ENCODE assay signal across 24 mouse cellular contexts in genomic region chr6:116353428-116353827, GRCm38 (mm10). TPM values are rescaled to one million over a fixed set of nuclear protein-coding genes. Genes with fewer than 3 reads are reported as not detected.
DNase-seq lines count a peak whose midpoint lies in the region; ATAC-seq and TF ChIP-seq lines count a peak whose summit lies in the region.
"Had no signal": no experiment of that assay in that cellular context is flagged by ENCODE, and none has a peak within 500 bp of the region (broad histone marks: within the 10 kb centered on the region; RNA-seq: fewer than 3 reads in every experiment).

No protein-coding gene starts in this region.

- H3K4me1 ChIP-seq in liver, embryonic 11.5 days (replicated peaks; ENCODE audit: control insufficient read depth, insufficient read depth, low read length): peaks cover 10% of the 10 kb centered on the region
- no peaks in the 10 kb centered on the region; the same call in 1 of the 2 replicates for H3K4me1 ChIP-seq in bone marrow, adult 2 months (ENCODE audit: control insufficient read depth, insufficient read depth, low read length)
- H3K4me1 ChIP-seq in liver, embryonic 13.5 days (replicated peaks): peaks cover 70% of the 10 kb centered on the region
- peaks cover 33% of the 10 kb centered on the region for H3K4me1 ChIP-seq in liver, embryonic 16.5 days (ENCODE audit: control insufficient read depth, low read depth, low read length)
- H3K4me1 ChIP-seq in forebrain, embryonic 10.5 days: no peaks in the 10 kb centered on the region
- peaks cover 12% of the 10 kb centered on the region for H3K4me1 ChIP-seq in cerebellum, adult 2 months (ENCODE audit: control insufficient read depth, insufficient read depth, low read length)

- H3K9me3 ChIP-seq in liver, embryonic 11.5 days (ENCODE audit: control insufficient read depth, low read length): no peaks in the 10 kb centered on the region
- H3K9me3 ChIP-seq in liver, embryonic 13.5 days (replicated peaks): no peaks in the 10 kb centered on the region
- H3K9me3 ChIP-seq in liver, embryonic 16.5 days (replicated peaks; ENCODE audit: control insufficient read depth, low read length): no peaks in the 10 kb centered on the region
- H3K9me3 ChIP-seq in forebrain, embryonic 10.5 days: no peaks in the 10 kb centered on the region
- H3K9me3 ChIP-seq: heart, embryonic 13.5 days had no signal

- H3K27ac ChIP-seq in liver, embryonic 11.5 days (ENCODE audit: low read depth, low read length): no peak overlapping the region
- H3K27ac ChIP-seq in bone marrow, adult 2 months (ENCODE audit: control insufficient read depth, insufficient read depth, low read depth, low read length, poor library complexity): no peak overlapping the region
- H3K27ac ChIP-seq in liver, embryonic 13.5 days: peak overlapping the region; percentile 74
- peak overlapping the region; percentile 61 for H3K27ac ChIP-seq in liver, embryonic 16.5 days (ENCODE audit: low read length)
- H3K27ac ChIP-seq in forebrain, embryonic 10.5 days: no peak overlapping the region
- H3K27ac ChIP-seq in cerebellum, adult 2 months (ENCODE audit: insufficient read depth, low read length): no peak overlapping the region
- H3K27ac ChIP-seq: gastrocnemius, adult 2 months; heart, embryonic 13.5 days; hindbrain, embryonic 14.5 days had no signal

- WGBS in liver, embryonic 11.5 days: 89% methylated on average over 1 of the region's 1 CpGs
- 92% methylated on average over 1 of the region's 1 CpGs for WGBS in bone marrow, adult 2 months
- WGBS in liver, embryonic 13.5 days (ENCODE audit: insufficient replicate concordance): 74% methylated on average over 1 of the region's 1 CpGs
- WGBS in liver, embryonic 16.5 days (ENCODE audit: insufficient replicate concordance): 88% methylated on average over 1 of the region's 1 CpGs
- WGBS in forebrain, embryonic 10.5 days: 91% methylated on average over 1 of the region's 1 CpGs
- 92% methylated on average over 1 of the region's 1 CpGs for WGBS in cerebellum, adult 2 months

- DNase-seq in liver, embryonic 11.5 days (ENCODE audit: low spot score): no peak
- no peak for DNase-seq in liver
- DNase-seq in liver, embryonic 13.5 days: no peak
- no peak for DNase-seq in adrenal gland, postnatal 14 days
- DNase-seq in forebrain, embryonic 10.5 days (ENCODE audit: extremely low spot score, low spot score): no peak
- DNase-seq in cerebellum, adult 2 months: no peak
- DNase-seq: adrenal gland, adult 8-10 months; adrenal gland, postnatal 36 days; cerebellum, adult 11 months; cerebellum, adult 8-10 months; cerebellum, postnatal 10 days; forebrain, postnatal 0 days; gastrocnemius, adult 2 months; gastrocnemius, postnatal 14 days; heart, adult 18-20 months; heart, postnatal 14 days; heart, postnatal 4 days had no signal

- no peaks in the 10 kb centered on the region for H3K27me3 ChIP-seq in liver, embryonic 11.5 days (replicated peaks; ENCODE audit: control insufficient read depth, insufficient read depth, low read length)
- H3K27me3 ChIP-seq in liver, embryonic 13.5 days: no peaks in the 10 kb centered on the region
- no peaks in the 10 kb centered on the region for H3K27me3 ChIP-seq in liver, embryonic 16.5 days (ENCODE audit: control insufficient read depth, insufficient read depth, low read depth, low read length)
- no peaks in the 10 kb centered on the region for H3K27me3 ChIP-seq in forebrain, embryonic 10.5 days (ENCODE audit: poor library complexity, severe bottlenecking)
- H3K27me3 ChIP-seq in cerebellum, adult 2 months (ENCODE audit: control insufficient read depth, insufficient read depth, low read length): no peaks in the 10 kb centered on the region
- H3K27me3 ChIP-seq: heart, embryonic 13.5 days had no signal

- H3K36me3 ChIP-seq in liver, embryonic 11.5 days (ENCODE audit: control insufficient read depth, insufficient read depth, low read length): no peaks in the 10 kb centered on the region; the same call in 1 of the 2 replicates
- H3K36me3 ChIP-seq in liver, embryonic 13.5 days: peaks cover 22% of the 10 kb centered on the region
- H3K36me3 ChIP-seq in liver, embryonic 16.5 days (ENCODE audit: control insufficient read depth, insufficient read depth): no peaks in the 10 kb centered on the region
- no peaks in the 10 kb centered on the region for H3K36me3 ChIP-seq in forebrain, embryonic 10.5 days (replicated peaks)
- H3K36me3 ChIP-seq: heart, embryonic 13.5 days had no signal

- H3K4me3 ChIP-seq in liver, embryonic 11.5 days (ENCODE audit: low read depth, low read length): no peak overlapping the region
- H3K4me3 ChIP-seq in bone marrow, adult 2 months (replicated peaks; ENCODE audit: control insufficient read depth, low read depth, low read length): peak overlapping the region; percentile 26
- peak overlapping the region; percentile 51 for H3K4me3 ChIP-seq in liver, embryonic 13.5 days (replicated peaks)
- H3K4me3 ChIP-seq in liver, embryonic 16.5 days (ENCODE audit: low read depth, low read length): peak overlapping the region; percentile 56
- no peak overlapping the region for H3K4me3 ChIP-seq in forebrain, embryonic 10.5 days
- H3K4me3 ChIP-seq in cerebellum, adult 2 months (replicated peaks; ENCODE audit: insufficient read depth, low read depth, low read length): no peak overlapping the region
- H3K4me3 ChIP-seq: gastrocnemius, adult 2 months; heart, embryonic 13.5 days had no signal

- TF ChIP-seq POLR2A in bone marrow, adult 2 months (IDR thresholded peaks at IDR 0.05; ENCODE audit: borderline replicate concordance, control insufficient read depth, low read depth, low read length): no peak
- no peak for TF ChIP-seq POLR2A in cerebellum, adult 2 months (IDR thresholded peaks at IDR 0.05; ENCODE audit: borderline replicate concordance, insufficient read depth, low read length)

- H3K4me2 ChIP-seq in liver, embryonic 11.5 days: peak overlapping the region; percentile 13; the same call in 1 of the 2 replicates
- peak overlapping the region; percentile 69 for H3K4me2 ChIP-seq in liver, embryonic 13.5 days
- H3K4me2 ChIP-seq in liver, embryonic 16.5 days (ENCODE audit: low read depth, low read length): peak overlapping the region; percentile 72
- H3K4me2 ChIP-seq: heart, embryonic 13.5 days; hindbrain, embryonic 14.5 days had no signal

- H3K9ac ChIP-seq in liver, embryonic 11.5 days (ENCODE audit: low read depth, low read length): no peak overlapping the region
- peak overlapping the region; percentile 68 for H3K9ac ChIP-seq in liver, embryonic 13.5 days
- peak overlapping the region; percentile 43; the same call in 1 of the 2 replicates for H3K9ac ChIP-seq in liver, embryonic 16.5 days (ENCODE audit: low read depth, low read length)
- H3K9ac ChIP-seq: forebrain, postnatal 0 days; heart, embryonic 13.5 days; hindbrain, embryonic 14.5 days had no signal

- no peak for TF ChIP-seq CTCF in bone marrow, adult 2 months (IDR thresholded peaks at IDR 0.05; ENCODE audit: control insufficient read depth, insufficient read depth, low read length)
- TF ChIP-seq CTCF in cerebellum, adult 2 months (IDR thresholded peaks at IDR 0.05; ENCODE audit: borderline replicate concordance, insufficient read depth, low read depth, low read length): no peak

- ATAC-seq in liver, embryonic 11.5 days (replicated peaks; ENCODE audit: low FRiP score): no peak
- ATAC-seq in liver, embryonic 13.5 days (ENCODE audit: low read depth): no peak
- ATAC-seq in liver, embryonic 16.5 days (ENCODE audit: low read depth): no peak
- ATAC-seq: activated CD4-positive, CD25-positive, alpha-beta regulatory T cell, adult 4 months; CD4-positive, CD25-positive, alpha-beta regulatory T cell, adult 4 months; forebrain, embryonic 14.5 days; forebrain, postnatal 0 days had no signal

RNA-seq across cellular contexts. Expression of gene March8, which starts 15.6 kb away (rescaled TPM):
- 41.3 and 43.4 TPM in 2 replicates for polyA plus RNA-seq in liver, embryonic 11.5 days (2014; fragmentation: Nextera tagmentation; extraction: Ambion mirVana)
- polyA plus RNA-seq in bone marrow, adult 2 months (2011; ENCODE audit: insufficient read depth, insufficient read length, low replicate concordance, missing spikeins): 61.5 and 67.5 TPM in 2 replicates
- polyA plus RNA-seq in liver, embryonic 13.5 days (2015; fragmentation: Nextera tagmentation; extraction: Ambion mirVana): 76.9 and 92.7 TPM in 2 replicates
- polyA plus RNA-seq in liver, embryonic 16.5 days (2015; fragmentation: Nextera tagmentation; extraction: Ambion mirVana): 91.7 TPM in 2 replicates
- total RNA-seq in adrenal gland, postnatal 14 days (2021): 53.9 and 58.5 TPM in 2 replicates
- polyA plus RNA-seq in forebrain, embryonic 10.5 days (2016; fragmentation: Nextera tagmentation; extraction: Ambion mirVana): 25.3 TPM in 2 replicates
- 80.9 and 84.5 TPM in 2 replicates for polyA plus RNA-seq in cerebellum, adult 2 months (2012; rRNA removed)

Comparison
In these comparisons a context has a peak if more than half of its experiments do, and no peak if none do; other contexts are left out.
1. H3K27ac ChIP-seq: peak in liver, embryonic 13.5 days (single experiment) and liver, embryonic 16.5 days (single experiment); none in liver, embryonic 11.5 days (single experiment), bone marrow, adult 2 months (single experiment), forebrain, embryonic 10.5 days (single experiment) and cerebellum, adult 2 months (single experiment).
2. H3K4me3 ChIP-seq: peak in bone marrow, adult 2 months (single experiment), liver, embryonic 13.5 days (single experiment) and liver, embryonic 16.5 days (single experiment); none in liver, embryonic 11.5 days (single experiment), forebrain, embryonic 10.5 days (single experiment) and cerebellum, adult 2 months (single experiment).
3. H3K4me2 ChIP-seq: peak in every context shown above with its lines; median percentile 72 in liver, embryonic 16.5 days; 69 in liver, embryonic 13.5 days; 13 in liver, embryonic 11.5 days.